Mouse (Mus musculus) right cerebral cortex, adult 2 months (tissue): ENCODE measurements around the gene Hnrnph1.

Experiments
- DNase-seq, 2 experiments: peaks; one replicate each; pipeline ENCODE4 v3.0.0; 2021 to 2022; ENCODE audit warnings: low spot score in 2 of 2

The Hnrnph1 gene

DNA sequence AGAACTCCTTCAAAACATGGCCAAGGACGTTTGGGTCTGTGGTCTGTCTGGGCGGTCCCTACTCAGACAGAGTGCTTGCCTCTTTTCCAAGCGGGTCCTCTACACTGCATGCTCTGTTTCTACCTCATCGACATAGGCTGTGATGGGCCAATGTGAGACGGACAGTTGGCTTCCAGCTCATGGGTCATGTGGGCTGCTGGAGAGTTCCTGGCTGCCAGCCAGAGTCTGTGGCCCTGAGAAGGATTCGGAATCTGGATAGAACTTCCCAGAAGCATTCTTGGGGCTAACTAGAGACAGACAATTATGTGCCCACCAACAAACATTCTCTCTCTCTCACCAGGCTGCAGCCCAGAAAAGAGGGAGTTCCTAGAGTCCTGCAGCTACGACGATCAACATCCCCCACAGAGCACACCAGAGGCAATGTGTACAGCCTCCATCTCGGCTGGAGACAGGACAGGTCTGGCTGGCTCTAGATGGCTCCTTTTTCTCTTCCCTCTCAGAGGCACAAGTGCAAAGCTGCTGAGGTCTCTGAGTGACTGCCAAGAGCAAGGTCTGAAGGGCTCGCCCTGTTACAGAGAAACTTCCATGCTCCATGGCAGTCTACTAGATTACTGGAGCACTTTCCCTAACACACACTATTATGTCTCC is 26.7 kb downstream of the Hnrnph1 start:
- DNase-seq = no peak

DNA sequence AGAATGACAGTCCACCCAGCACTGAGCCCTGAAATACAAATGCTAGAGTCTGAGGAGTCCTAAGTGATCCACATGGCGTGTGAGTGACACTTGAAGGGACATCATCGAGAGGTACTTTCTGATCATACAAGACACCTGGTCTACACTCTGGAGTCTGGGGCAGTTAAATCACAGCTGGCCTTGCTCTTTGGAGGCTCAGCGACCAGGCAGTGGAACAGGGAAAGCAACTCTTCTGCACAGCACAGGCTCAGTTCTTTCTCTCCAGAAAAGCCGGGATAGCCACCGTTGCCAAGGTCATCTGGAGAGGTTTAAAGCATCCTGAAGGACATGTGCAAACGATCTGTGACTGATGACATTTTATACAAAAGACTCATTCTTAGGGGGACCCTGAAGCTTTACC is 30.4 kb downstream of the Hnrnph1 start:
- no peak for DNase-seq

DNA sequence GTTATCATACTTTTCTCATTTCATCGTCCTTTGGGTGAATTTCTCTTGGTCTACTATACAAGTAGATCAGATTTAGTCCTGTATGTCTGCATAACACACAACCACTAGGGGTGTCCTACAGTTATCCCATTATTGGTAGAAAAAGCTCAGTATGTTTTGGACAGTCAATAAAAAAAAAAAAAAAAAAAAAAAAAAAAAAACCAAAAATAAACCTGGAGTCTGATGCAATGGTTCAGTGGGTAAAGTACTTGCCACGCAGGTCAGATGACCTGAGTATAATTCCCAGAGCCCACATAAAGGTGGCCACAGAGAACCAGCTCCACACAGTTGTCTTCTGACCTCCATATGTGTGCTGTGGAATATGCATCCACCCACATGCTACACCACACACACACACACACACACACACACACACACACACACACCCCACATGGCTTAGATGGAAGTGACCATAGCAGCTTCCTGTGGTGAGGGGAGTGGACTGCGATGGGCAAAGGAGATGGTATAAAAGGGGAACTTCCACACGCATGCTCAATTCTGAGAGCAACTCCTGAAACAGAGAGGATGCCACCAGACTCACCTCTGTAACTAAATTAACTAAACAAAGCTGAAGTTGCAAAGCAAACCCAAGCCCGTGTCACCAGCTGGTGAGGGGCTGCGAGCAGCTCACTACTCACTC is 38.9 kb downstream of the Hnrnph1 start:
- no peak for DNase-seq

DNA sequence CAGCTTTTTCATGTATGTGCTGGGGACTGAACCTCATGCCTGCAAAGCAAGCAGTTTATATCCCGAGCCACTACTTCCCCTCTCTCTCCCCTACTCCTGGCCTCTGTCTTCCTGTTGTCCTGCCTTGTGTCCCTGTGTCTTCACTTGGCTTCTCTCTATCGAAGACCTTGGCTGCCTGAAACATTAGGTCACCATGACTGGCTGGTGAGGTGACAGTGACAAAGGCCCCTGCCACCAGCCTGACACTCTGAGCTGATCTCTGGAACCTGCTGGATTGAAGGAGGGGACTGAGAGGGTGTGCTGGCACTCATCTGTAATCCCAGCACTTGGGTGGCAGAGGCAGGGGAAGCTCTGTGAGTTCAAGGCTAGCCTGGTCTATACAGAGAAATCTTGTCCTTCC is 41.1 kb downstream of the Hnrnph1 start:
- DNase-seq = no peak

DNA sequence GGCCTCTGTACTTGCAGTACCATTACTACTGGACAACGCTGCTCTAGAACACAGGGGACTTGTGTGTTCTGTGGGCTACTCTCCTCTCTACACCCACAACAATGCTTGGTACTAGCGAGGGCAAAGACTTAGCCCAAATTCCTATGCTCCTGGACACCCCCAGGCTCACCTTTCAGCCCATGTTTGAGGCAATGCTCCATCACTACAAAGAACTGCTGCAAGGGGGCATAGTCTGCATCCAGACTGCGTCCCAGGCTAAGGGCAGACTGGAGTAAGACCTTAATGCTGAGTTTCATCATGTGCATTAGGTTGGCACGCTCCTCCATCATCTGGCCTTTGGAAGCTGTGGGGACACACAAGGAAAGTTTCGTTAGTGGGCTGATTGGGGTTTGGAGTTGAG is 44.7 kb downstream of the Hnrnph1 start:
- DNase-seq = peak in 1 of 2 experiments; percentile 9

DNA sequence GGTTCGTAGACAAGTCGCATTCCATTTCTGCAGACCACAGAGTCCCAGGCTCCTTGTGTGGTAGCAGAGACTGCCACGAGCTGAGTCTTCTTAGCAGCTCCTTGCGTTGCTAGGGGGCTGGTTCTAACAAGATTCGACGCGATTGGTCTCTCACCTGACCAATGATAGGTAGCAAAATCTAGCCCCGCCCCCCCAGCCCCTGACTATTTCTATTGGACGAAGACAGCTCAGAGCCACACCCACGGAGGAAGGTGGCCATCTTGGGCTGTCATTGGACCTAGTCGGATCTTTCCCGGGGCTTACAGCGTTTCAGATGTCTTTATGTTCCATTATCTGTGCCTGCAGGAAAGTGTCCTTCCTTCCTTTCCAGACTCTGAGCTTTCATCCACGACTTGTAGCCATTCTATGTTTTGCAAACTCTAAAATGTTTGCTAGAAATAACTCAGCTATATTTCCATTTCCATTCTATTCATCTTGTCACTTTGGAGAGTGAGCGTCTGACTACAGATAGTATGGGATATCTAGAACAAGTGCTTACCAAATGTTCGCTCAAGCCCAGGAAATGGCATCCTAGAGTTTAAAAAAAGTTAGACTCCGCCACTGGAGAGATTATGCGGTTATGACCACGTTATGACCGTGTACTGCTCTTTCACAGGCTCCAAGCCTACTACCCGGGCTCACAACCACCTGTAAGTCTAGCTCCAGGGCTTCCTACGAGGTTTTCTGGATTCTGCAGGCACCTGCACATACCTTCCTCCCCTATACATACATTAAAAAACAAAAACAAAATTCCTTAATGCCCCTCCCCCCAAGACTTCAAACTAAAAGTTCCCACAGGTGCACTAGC is 45.4 kb downstream of the Hnrnph1 start:
- DNase-seq = peak; percentile 55 to 66

DNA sequence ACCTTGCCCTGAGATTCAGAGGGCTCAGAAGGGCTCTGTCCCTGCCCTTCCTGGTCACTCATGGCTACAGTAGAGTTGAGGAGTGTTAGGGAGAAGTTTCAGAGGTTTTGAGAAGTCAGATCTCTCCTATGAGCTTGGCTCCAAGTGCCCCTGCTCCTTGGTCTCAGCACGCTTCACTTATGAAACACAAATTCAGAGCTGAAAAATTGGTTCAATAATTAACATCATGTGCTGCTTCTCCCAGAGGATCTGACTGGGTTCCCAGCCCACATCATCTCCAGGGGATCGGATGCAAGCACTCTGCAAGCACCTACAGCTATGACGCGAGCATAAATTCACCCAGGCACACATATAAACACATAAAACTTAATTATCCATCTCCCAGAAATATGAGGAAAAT is 49.3 kb downstream of the Hnrnph1 start:
- DNase-seq = no peak

DNA sequence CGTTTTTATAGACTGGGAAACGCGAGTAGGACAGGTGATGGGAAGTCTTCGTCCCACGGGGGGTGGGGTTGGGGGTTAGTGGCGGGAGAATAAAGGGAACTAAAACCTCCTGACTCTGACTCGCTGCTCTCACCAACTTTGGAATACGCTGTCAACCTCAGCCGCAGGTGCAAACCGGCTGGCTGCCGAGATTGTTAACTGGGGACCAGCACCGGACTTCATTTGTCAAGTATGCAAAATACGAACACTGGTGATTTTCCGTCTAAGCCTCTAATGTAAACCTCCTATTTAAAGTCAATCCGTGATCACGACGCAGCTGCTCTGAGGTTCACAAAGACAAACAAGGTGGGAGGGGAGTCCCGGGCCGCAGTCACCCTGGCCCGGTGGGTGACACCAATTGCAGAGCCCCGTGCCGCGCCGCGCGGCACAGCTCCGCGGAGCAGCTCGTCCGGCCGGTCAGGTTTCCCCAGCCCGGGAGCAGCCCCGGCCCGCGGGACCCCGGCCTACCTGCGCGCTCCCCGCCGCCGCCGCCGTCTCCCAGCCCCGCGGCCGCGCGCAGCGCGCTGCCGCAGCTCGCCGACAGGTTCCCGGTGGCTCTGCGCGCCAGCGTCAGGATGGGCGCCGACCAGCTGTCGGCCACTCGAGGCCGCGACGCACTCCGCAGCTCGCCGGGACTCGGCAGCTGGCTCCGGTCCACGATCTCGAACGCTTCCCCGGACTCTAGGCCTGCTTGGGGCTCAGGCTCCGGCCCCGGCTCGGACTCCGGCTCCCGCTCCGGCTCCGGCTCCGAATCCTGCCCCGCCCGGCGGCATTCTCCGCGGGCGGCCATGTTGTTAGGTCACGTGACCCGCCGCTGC is 53.7 kb downstream of the Hnrnph1 start, which contains the start of gene Rufy1:
Rufy1 (minus strand) TSS at position 849 of the 857 bp plus-strand sequence.
- peak; percentile 75 to 85 for DNase-seq

DNA sequence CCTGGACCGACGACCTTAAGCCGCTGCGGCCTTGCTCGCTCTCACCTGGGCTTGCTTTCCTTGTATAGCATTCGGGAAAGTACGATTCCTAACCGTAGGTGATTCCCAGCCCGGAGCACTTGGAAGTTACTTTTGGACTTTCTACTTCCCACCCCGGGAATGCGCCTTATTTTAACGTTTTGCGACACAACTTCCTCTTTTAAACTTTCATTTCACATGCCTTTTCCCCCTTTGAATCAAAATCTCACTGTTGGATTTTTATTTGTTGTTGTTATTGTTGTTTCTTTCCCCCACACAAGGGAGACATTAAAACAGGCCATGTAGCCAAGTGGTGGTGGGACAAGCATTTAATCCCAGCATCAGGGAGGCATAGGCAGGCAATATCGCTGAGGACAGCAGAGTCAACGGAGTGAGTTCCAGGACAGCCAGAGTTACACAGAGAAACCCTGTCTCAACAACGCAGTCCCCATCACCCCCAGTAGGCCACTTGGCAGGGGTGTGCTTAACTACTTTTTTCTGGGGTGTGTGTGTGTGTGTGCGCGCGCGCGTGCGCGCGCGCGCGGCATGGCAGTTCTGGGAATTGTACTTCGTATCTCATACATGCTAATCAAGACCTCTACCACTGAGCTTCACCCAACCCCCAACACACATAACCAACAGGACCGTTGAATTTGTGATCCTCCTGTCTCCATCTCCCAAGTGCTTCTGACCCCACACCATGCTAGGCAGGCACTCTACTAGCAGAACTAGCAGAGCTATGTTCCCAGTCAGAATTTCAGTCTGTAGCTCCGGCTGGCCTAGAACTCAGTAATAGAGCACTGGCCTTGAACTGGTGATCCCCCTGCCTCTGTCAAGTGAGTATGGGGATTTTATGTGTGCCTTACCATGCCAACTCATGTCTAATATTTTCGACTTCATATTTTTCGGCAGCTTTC is 54.6 kb downstream of the Hnrnph1 start:
- no peak for DNase-seq

DNA sequence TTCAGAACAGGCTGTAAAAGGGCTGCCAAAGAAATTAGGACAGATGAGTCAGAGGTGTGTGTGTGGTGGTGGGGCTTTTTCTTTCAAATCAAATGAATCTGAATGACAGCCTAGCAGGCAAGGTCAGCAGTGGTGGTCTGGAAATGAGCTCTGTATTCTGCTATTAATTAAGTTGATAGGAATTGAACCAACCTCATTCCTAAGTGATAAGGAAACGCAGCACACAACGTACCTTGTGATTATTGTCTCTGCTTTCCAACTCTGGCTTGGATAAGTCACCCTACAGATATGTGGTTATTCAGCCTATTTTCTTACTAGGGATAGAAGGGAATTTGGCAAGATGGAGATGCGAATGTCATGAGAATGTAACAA is 55.3 kb downstream of the Hnrnph1 start:
- no peak for DNase-seq

DNA sequence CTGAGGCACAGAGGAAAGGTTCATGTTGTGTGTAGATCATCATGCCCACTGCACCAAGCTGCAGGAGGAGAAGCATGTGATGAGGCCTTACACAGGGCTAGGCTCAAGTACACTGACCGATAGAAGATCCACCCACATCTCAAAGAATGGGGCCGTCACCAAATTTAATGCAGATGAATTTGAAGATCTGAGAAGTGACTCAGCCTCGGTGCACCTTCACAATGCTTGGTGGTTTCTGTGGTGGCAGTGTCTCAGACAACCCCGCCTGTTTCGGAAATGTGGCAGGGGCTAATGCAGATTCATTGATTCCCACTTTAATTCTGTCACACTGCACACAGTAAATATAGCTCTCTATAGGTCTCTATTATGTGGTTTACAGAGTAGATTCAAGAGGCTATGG is 56.1 kb downstream of the Hnrnph1 start:
- no peak for DNase-seq
